Mouse (Mus musculus) stomach, postnatal 0 days (tissue): ENCODE data around the gene Tnfaip8l1. TPM values are rescaled to one million over a fixed set of nuclear protein-coding genes. Genes with fewer than 3 reads are reported as not detected.

Experiments used
- ATAC-seq: fragments of 200-750 bp; cut with Nextera tagmentation; 2 replicates; pipeline ENCODE4 v1.8.0; 2017; ENCODE audit not compliant: low FRiP score, low TSS enrichment
- DNase-seq: peaks from one replicate; pipeline ENCODE4 v3.0.0-alpha.2; 2016; ENCODE audit warnings: low spot score
- H3K27ac ChIP-seq: fragments of 300-500 bp; sonication (generic); replicated peaks from 2 replicates; pipeline ENCODE4 v1.5.1; 2014; ENCODE audit warnings: mild to moderate bottlenecking, control low read depth
- H3K27me3 ChIP-seq: fragments of 300-500 bp; sonication (generic); 2 replicates; pipeline ENCODE4 v1.6.1; 2014; ENCODE audit warnings: low read length; ENCODE audit not compliant: control insufficient read depth, insufficient read depth
- H3K36me3 ChIP-seq: fragments of 300-500 bp; sonication (generic); 2 replicates; pipeline ENCODE4 v1.6.1; 2014; ENCODE audit warnings: low read length, mixed read lengths; ENCODE audit not compliant: control insufficient read depth, insufficient read depth
- H3K4me1 ChIP-seq: fragments of 300-500 bp; sonication (generic); replicated peaks from 2 replicates; pipeline ENCODE4 v1.6.1; 2014; ENCODE audit warnings: antibody characterized with exemption; ENCODE audit not compliant: control insufficient read depth, insufficient read depth
- H3K4me2 ChIP-seq: fragments of 300-500 bp; sonication (generic); replicated peaks from 2 replicates; pipeline ENCODE4 v1.6.1; 2014; ENCODE audit warnings: low read depth, mild to moderate bottlenecking, control low read depth, moderate library complexity
- H3K4me3 ChIP-seq: fragments of 300-500 bp; sonication (generic); 2 replicates; pipeline ENCODE4 v1.5.1; 2014; ENCODE audit warnings: low read depth, low read length, control low read depth
- H3K9ac ChIP-seq: fragments of 300-500 bp; sonication (generic); 2 replicates; pipeline ENCODE4 v1.6.1; 2014; ENCODE audit warnings: mild to moderate bottlenecking, low read length, control low read depth, mixed read lengths
- H3K9me3 ChIP-seq: fragments of 300-500 bp; sonication (generic); 2 replicates; pipeline ENCODE4 v1.6.1; 2016; ENCODE audit warnings: low read length; ENCODE audit not compliant: control insufficient read depth
- CTCF ChIP-seq: IDR thresholded peaks from 2 replicates; pipeline ENCODE4 v1.5.1; 2016; ENCODE audit warnings: antibody characterized with exemption, low read depth, mild to moderate bottlenecking, moderate library complexity
- EP300 ChIP-seq: optimal IDR thresholded peaks from 2 replicates; pipeline ENCODE3; 2016; ENCODE audit warnings: antibody characterized with exemption
- WGBS: fragments of 180-500 bp; shearing (Covaris S2); extraction: QIAGEN DNeasy Blood & Tissue Kit; methylation state at CpG from one replicate; pipeline ENCODE4 v1.1.7; 2014; 5-methylcytosine and 5-hydroxymethylcytosine counted together
- polyA plus RNA-seq: library from polyadenylated mRNA; unstranded; fragments of >200 nt; fragmentation: Nextera tagmentation; extraction: Ambion mirVana; gene quantifications from 2 replicates; pipeline ENCODE4 v1.2.1, GENCODE M21; 2015

Tnfaip8l1 gene
- polyA plus RNA-seq, 1 experiment from 2014 or later: 5.2 TPM

DNA sequence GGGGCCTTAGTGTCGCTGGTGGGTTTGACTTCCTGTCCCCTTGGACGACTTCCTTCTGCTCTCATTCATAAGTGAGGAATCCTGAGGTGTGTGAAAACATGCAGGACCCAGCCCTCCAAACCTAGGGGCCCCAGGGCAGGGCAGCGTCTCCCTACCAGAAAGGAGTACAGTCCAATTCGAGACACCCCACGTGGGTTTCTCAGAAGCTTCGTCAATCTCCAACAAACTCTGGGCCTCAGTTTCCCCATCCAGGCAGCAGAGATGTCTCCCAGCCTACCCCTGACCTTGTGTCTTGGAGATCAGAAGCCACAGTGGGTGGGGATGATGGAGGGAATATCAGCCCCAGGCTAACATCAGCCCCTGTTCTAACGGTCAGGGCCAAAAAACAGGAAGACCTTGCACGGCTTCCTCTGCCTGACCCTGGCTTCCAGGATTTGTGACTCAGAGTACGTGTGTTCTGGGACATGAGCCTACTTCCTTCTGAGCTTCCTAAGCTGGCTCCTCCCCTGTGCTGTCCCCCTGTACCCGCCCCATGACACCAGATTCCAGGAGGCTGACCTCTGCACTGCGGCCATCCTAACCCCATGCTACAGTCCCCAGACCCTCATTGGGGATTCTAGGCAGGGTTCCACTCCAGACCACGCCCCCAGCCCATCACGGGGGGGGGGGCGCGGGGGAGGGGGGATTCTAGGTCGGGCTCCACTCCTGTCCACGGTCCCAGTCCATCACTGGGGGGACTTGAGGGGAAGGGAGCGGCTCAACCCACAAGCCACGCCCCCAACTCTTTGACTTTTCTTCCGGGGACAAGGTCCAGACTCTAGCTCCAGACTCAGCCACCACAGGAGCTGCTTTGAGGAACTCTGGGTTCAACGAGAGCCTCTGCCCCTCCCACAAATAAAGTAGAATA lies 28.6 kb upstream of the Tnfaip8l1 start:
- H3K9ac ChIP-seq: no peak overlapping the region

DNA sequence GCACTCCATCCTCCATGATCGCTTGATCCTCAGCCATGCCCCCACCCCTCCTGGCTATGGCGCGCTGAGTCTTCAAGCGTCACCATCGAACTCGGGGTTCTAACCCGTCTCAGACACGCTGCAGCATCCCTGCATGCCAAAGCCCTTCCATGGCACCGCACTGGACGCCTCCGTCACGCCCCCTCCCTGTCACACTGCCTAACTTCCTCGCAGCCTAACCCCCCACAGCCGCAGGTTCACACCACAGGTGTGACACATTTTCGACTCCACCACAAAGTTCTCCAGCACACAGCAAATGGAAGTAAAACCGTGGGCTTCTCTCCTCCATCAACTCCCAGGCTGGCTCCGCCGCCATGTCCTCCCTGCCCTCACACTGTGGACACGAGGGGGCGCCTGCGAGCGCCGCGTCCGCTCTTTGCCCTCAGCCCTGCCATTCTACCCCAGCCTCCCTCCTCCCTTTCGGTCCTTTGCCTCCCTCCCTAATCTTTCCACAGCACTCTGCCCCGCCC lies 27.8 kb upstream of the Tnfaip8l1 start:
- ATAC-seq (peak; percentile 53), DNase-seq (peak; percentile 81)
- no peaks in the 10 kb centered on the region for H3K27me3 ChIP-seq
- H3K9ac ChIP-seq: no peak overlapping the region
- 1% methylated on average over 26 of the region's 27 CpGs for WGBS
- TF ChIP-seq EP300 (no peak), CTCF (peak; percentile 86)
- no peaks in the 10 kb centered on the region for H3K9me3 ChIP-seq
- H3K27ac ChIP-seq: peak overlapping the region; percentile 65
- peak overlapping the region; percentile 55 for H3K4me2 ChIP-seq
- no peaks in the 10 kb centered on the region for H3K36me3 ChIP-seq
- H3K4me3 ChIP-seq: peak overlapping the region; percentile 28
- H3K4me1 ChIP-seq: peaks cover 5% of the 10 kb centered on the region

More for the DNA sequence above, 28.6 kb upstream of the Tnfaip8l1 start:
- TF ChIP-seq CTCF (no peak), EP300 (no peak)
- Histone ChIP-seq H3K9me3 (no peaks in the 10 kb centered on the region), H3K4me2 (peak overlapping the region; percentile 55), H3K4me3 (peak overlapping the region; percentile 28), H3K4me1 (peaks cover 4% of the 10 kb centered on the region), H3K27ac (peak overlapping the region; percentile 65), H3K36me3 (no peaks in the 10 kb centered on the region), H3K27me3 (no peaks in the 10 kb centered on the region)
- DNase-seq: peak; percentile 82
- peak; percentile 83 for ATAC-seq
- 15% methylated on average over 21 of the region's 21 CpGs for WGBS

DNA sequence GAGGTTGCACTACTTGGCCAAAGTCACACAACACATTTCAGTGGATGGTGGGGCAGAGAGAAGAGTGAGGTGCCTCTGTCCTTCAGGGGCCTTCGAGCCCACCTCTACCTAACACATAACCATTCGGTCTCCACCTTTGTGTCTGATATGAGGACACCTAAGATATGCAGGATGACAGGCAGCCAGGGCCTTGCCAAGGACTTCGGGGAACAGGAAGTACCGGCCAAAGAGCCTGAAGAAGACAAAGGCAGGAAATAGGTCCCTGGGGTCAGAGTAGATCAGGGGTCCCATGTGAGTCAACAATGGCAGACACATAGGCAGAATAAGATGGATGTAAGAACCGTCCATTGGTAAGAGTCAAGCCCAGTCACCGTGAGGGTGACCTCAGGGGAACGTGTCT lies 25.7 kb upstream of the Tnfaip8l1 start:
- H3K9me3 ChIP-seq: no peaks in the 10 kb centered on the region
- H3K4me1 ChIP-seq: peaks cover 6% of the 10 kb centered on the region
- 84% methylated on average over 7 of the region's 7 CpGs for WGBS
- TF ChIP-seq EP300: no peak
- TF ChIP-seq CTCF: no peak
- H3K9ac ChIP-seq: no peak overlapping the region
- no peaks in the 10 kb centered on the region for H3K36me3 ChIP-seq
- no peak overlapping the region for H3K4me3 ChIP-seq
- H3K27me3 ChIP-seq: peaks cover 2% of the 10 kb centered on the region; the same call in 1 of the 2 replicates
- H3K4me2 ChIP-seq: no peak overlapping the region
- no peak overlapping the region for H3K27ac ChIP-seq
- ATAC-seq: no peak
- DNase-seq: no peak

DNA sequence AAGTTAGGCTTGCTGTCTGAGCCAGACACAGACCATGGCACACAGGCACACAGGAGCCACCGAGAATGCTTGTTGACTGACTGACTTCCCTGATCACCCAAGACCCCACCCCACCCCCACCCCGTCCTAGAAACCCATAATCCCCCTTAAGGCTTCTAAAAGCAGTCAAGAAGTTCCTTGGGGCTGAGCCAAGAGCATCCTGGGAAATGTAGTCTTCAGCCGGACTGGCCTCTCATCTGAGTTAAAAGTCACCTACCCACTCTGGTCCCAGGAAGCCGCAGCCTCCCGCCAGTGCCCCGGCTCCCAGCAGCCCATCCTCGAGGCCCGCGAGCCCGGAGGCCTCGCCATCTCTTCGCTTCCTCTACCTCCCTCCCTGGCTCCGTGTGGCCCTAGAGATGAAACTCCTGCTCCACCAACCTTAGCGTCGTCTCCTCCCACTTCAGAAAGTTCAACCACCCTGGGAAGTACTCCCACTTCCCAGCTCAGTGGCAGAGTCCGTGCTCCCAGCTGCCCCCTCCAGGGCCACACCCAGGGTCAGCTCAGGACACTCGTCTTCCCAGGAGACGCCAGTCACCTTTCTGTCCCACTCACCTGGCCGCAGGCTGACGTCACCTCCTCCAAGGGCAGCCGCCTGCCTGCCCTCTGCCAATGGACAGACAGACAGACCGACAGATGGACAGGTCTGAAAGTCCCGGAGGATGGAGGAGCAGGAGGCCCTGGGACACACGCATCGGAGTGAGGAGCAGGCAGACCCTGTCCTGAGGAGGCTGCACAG lies 24.3 kb upstream of the Tnfaip8l1 start:
- H3K9ac ChIP-seq: no peak overlapping the region
- H3K36me3 ChIP-seq: no peaks in the 10 kb centered on the region
- H3K27ac ChIP-seq: no peak overlapping the region
- H3K4me3 ChIP-seq: no peak overlapping the region
- H3K4me1 ChIP-seq: peaks cover 9% of the 10 kb centered on the region
- ATAC-seq: no peak
- no peak for TF ChIP-seq CTCF
- no peaks in the 10 kb centered on the region for H3K9me3 ChIP-seq
- no peak overlapping the region for H3K4me2 ChIP-seq
- H3K27me3 ChIP-seq: peaks cover 2% of the 10 kb centered on the region; the same call in 1 of the 2 replicates
- no peak for DNase-seq
- 26% methylated on average over 25 of the region's 25 CpGs for WGBS

DNA sequence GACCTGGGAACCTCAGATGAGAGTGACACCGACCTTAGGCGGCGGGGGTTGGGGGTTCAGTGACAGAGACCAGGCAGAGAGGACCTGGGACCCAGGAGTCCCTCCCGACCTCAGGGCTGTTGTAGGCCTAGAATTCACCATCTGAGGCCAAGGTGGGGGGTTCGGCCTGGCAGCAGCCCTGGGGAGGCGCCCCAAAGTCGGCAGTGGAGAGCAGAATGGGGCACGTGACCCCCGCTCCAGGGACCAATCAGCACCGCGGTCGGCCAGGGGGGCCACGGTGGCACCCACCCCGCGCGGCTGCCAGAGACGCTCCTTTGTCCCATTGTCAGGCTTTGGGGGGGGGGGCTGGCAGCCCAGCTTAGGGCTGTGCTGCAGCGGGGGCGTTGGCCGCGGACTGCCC lies 22.9 kb upstream of the Tnfaip8l1 start:
- ATAC-seq (no peak), DNase-seq (no peak)
- Histone ChIP-seq H3K27ac (no peak overlapping the region), H3K9me3 (no peaks in the 10 kb centered on the region), H3K36me3 (no peaks in the 10 kb centered on the region), H3K27me3 (peaks cover 2% of the 10 kb centered on the region; the same call in 1 of the 2 replicates), H3K4me3 (peak overlapping the region; percentile 55), H3K4me2 (peak overlapping the region; percentile 95), H3K4me1 (peaks cover 6% of the 10 kb centered on the region; the same call in 1 of the 2 replicates), H3K9ac (0 out of 2 replicates have a peak overlapping the region, but pooled peaks have one; percentile 41)
- TF ChIP-seq CTCF (no peak), EP300 (no peak)
- WGBS: 17% methylated on average over 15 of the region's 21 CpGs
